Mouse (Mus musculus): ENCODE measurements around the gene Skiv2l. TPM values are rescaled to one million over a fixed set of nuclear protein-coding genes. Genes with fewer than 3 reads are reported as not detected.

The Skiv2l gene
- polyA plus RNA-seq (2015; fragmentation: Nextera tagmentation; extraction: Ambion mirVana): 36.8 and 37.3 TPM in 2 replicates

DNA sequence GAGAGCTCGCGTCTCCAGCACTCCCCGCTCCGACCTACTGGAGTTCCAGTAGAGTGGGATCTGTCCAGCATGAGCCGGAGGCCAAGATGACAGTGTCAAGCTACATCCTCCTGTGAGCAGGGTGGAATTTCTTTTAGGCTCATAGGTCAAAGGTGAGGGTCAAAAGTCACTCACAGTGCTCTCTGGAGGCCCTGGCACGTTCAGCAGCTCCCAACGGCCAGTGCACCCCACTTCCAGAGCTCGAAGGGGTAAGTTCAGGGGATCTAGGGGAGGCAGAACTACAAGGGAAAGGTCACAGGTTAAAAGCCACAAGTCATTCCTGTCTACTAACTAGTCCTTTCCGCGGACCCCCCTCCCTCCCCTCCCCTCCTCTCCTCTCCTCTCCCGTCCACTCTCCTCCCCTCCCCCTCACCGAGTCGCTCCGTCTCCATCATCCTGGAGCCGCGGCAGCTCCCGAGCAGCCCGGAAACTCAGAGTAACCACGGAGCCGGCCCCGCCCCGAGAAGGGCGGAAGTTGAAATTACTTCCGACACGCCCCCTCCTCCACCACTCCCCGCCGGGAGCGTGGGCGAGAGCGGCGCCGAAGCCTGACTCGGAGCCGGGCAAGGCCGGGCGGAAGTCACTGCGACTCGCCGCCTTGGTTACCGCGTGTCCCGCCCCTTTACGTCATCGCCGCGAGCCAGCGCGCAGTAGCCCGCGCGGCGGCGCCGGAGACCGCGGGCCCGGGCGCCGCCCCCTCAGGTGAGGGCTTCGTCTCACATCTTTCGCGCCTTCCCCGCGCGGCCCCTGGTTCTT is at the start of gene Skiv2l, which contains the start of gene Nelfe:
Gene Skiv2l (minus strand): TSS at position 489 of the 795 bp plus-strand sequence.
Gene Nelfe (plus strand): TSS at position 670 of the 795 bp plus-strand sequence.
- H3K4me1 ChIP-seq (replicated peaks; ENCODE audit: insufficient read depth, low read length): peaks cover 8% of the 10 kb centered on the region
- peak; percentile 96 for ATAC-seq (replicated peaks; ENCODE audit: low FRiP score, low read depth)
- peak within 1 kb of the TSS; percentile 97 for H3K4me2 ChIP-seq (ENCODE audit: low read length)
- H3K27ac ChIP-seq: peak within 1 kb of the TSS; percentile 56; the same call in 1 of the 2 replicates
- peaks cover 52% of the 10 kb centered on the region for H3K36me3 ChIP-seq (ENCODE audit: insufficient read depth, low read length)
- H3K9me3 ChIP-seq (replicated peaks; ENCODE audit: low read length): no peaks in the 10 kb centered on the region
- H3K9ac ChIP-seq (ENCODE audit: low read depth, low read length): peak within 1 kb of the TSS; percentile 80
- TF ChIP-seq CTCF (IDR thresholded peaks at IDR 0.05; ENCODE audit: low read depth): no peak
- 1% methylated on average over 65 of the region's 65 CpGs for WGBS
- no peaks in the 10 kb centered on the region for H3K27me3 ChIP-seq (ENCODE audit: insufficient read depth, low read length)
- peak within 1 kb of the TSS; percentile 87 for H3K4me3 ChIP-seq (replicated peaks; ENCODE audit: low read depth, low read length)
- DNase-seq (ENCODE audit: low spot score): peak; percentile 98

- ATAC-seq (replicated peaks; ENCODE audit: low FRiP score, low read depth): peak; percentile 3; the same call in 1 of the 2 replicates
- no peak for TF ChIP-seq CTCF (IDR thresholded peaks at IDR 0.05; ENCODE audit: low read depth)
- 1% methylated on average over 45 of the region's 45 CpGs for WGBS
Measured at GRCm38 (mm10) chr17:34899053-34899889, 49.3 kb upstream of the Skiv2l start.

DNA sequence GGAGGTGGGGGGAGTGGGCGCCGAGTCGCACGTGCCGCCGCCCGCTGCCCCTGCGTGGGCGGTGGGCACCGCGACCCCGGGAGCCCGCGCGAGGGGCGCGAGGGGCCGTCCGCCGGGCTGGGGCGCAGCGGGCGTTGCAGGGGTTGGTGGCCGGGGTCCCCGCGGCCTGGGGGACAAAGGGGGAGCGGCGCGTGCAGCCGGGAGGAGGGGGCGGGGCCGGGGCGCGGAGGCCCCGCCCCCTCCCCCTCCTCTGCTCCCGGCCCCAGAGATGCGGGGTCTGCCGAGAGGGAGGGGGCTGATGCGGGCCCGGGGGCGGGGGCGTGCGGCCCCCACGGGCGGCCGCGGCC is 48.7 kb upstream of the Skiv2l start:
- Histone ChIP-seq H3K27ac (peak overlapping the region; percentile 95), H3K4me3 (replicated peaks; ENCODE audit: low read depth, low read length) (peak overlapping the region; percentile 96), H3K4me1 (replicated peaks; ENCODE audit: insufficient read depth, low read length) (peaks cover 10% of the 10 kb centered on the region), H3K36me3 (ENCODE audit: insufficient read depth, low read length) (peaks cover 22% of the 10 kb centered on the region), H3K4me2 (ENCODE audit: low read length) (peak overlapping the region; percentile 89), H3K27me3 (ENCODE audit: insufficient read depth, low read length) (no peaks in the 10 kb centered on the region), H3K9me3 (replicated peaks; ENCODE audit: low read length) (no peaks in the 10 kb centered on the region), H3K9ac (ENCODE audit: low read depth, low read length) (peak overlapping the region; percentile 96)
- WGBS: 0% methylated on average over 17 of the region's 47 CpGs
- DNase-seq (ENCODE audit: low spot score) (peak; percentile 46), ATAC-seq (replicated peaks; ENCODE audit: low FRiP score, low read depth) (no peak)
- TF ChIP-seq CTCF (IDR thresholded peaks at IDR 0.05; ENCODE audit: low read depth): no peak

More at GRCm38 (mm10) chr17:34899053-34899889, 49.3 kb upstream of the Skiv2l start:
- peak; percentile 33 for DNase-seq (ENCODE audit: low spot score)
- H3K36me3 ChIP-seq (ENCODE audit: insufficient read depth, low read length): peaks cover 27% of the 10 kb centered on the region
- peak overlapping the region; percentile 95 for H3K27ac ChIP-seq
- peak overlapping the region; percentile 96 for H3K9ac ChIP-seq (ENCODE audit: low read depth, low read length)
- no peaks in the 10 kb centered on the region for H3K9me3 ChIP-seq (replicated peaks; ENCODE audit: low read length)
- H3K4me2 ChIP-seq (ENCODE audit: low read length): peak overlapping the region; percentile 89
- no peaks in the 10 kb centered on the region for H3K27me3 ChIP-seq (ENCODE audit: insufficient read depth, low read length)
- H3K4me3 ChIP-seq (replicated peaks; ENCODE audit: low read depth, low read length): peak overlapping the region; percentile 96
- peaks cover 8% of the 10 kb centered on the region for H3K4me1 ChIP-seq (replicated peaks; ENCODE audit: insufficient read depth, low read length)

GRCm38 (mm10) chr17:34898160-34898586 is 48.2 kb upstream of the Skiv2l start, which contains the start of the genes C2 and Ehmt2:
Gene C2, minus strand, starts transcription at chr17:34898265.
Gene Ehmt2, plus strand, starts transcription at chr17:34898469.
- Histone ChIP-seq H3K36me3 (ENCODE audit: insufficient read depth, low read length) (peaks cover 18% of the 10 kb centered on the region), H3K9ac (ENCODE audit: low read depth, low read length) (peak within 1 kb of the TSS; percentile 96), H3K4me3 (replicated peaks; ENCODE audit: low read depth, low read length) (peak within 1 kb of the TSS; percentile 96), H3K4me1 (replicated peaks; ENCODE audit: insufficient read depth, low read length) (peaks cover 14% of the 10 kb centered on the region), H3K4me2 (ENCODE audit: low read length) (peak within 1 kb of the TSS; percentile 89), H3K9me3 (replicated peaks; ENCODE audit: low read length) (no peaks in the 10 kb centered on the region), H3K27ac (peak within 1 kb of the TSS; percentile 95), H3K27me3 (ENCODE audit: insufficient read depth, low read length) (no peaks in the 10 kb centered on the region)
- DNase-seq (ENCODE audit: low spot score) (peak; percentile 88), ATAC-seq (replicated peaks; ENCODE audit: low FRiP score, low read depth) (peak; percentile 53)
- no peak for TF ChIP-seq CTCF (IDR thresholded peaks at IDR 0.05; ENCODE audit: low read depth)
- WGBS: 0% methylated on average over 14 of the region's 44 CpGs

DNA sequence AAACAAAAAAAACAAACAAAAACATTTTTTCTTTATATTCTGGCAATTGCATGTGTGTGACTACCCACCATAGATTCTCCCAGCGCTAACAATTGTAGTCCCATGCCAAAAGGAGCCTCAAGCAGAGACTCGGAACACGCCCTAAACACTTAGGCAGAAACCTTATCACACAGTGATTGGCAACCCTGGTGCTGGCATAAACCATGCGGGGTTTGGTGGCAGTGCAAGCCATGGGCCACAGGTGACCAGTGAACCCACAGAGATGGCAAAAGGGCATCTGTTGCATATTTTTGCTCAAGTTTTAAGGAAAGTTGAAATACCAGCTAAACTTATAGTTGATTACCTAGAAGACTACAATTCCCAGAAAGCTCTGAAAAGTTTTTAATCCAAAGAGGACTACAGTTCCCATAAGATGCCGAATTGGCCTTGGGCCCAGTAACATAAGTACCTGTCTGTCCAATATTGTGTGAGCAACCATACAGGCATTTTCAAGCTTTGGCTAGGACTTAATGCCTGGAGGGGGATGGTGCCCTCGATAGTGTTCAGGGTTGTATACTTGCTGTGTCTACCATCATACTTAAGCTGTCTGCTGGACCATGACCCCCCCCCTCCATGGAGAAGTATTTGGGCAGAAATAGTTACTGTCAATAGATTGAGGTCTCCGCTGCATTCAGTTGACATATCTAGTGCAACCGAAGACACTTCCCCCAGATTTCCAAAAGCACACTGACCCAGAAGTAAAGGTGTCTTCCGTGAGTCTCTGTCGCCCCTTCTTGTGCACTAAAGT is 47.6 kb upstream of the Skiv2l start:
- H3K4me1 ChIP-seq (replicated peaks; ENCODE audit: insufficient read depth, low read length): peaks cover 14% of the 10 kb centered on the region
- 12% methylated on average over 10 of the region's 10 CpGs for WGBS
- peaks cover 12% of the 10 kb centered on the region; the same call in 1 of the 2 replicates for H3K36me3 ChIP-seq (ENCODE audit: insufficient read depth, low read length)
- DNase-seq (ENCODE audit: low spot score) (peak; percentile 84), ATAC-seq (replicated peaks; ENCODE audit: low FRiP score, low read depth) (no peak)
- no peaks in the 10 kb centered on the region for H3K27me3 ChIP-seq (ENCODE audit: insufficient read depth, low read length)
- TF ChIP-seq CTCF (IDR thresholded peaks at IDR 0.05; ENCODE audit: low read depth): no peak
- peak overlapping the region; percentile 96 for H3K4me3 ChIP-seq (replicated peaks; ENCODE audit: low read depth, low read length)
- H3K4me2 ChIP-seq (ENCODE audit: low read length): peak overlapping the region; percentile 89
- H3K27ac ChIP-seq: peak overlapping the region; percentile 95
- H3K9ac ChIP-seq (ENCODE audit: low read depth, low read length): peak overlapping the region; percentile 96; the same call in 1 of the 2 replicates
- H3K9me3 ChIP-seq (replicated peaks; ENCODE audit: low read length): no peaks in the 10 kb centered on the region
